Mouse (Mus musculus): ENCODE measurements around the gene Snx21. TPM values are rescaled to one million over a fixed set of nuclear protein-coding genes. Genes with fewer than 3 reads are reported as not detected.

Gene Snx21
- polyA plus RNA-seq, 1 experiment from 2014 or later, result 9.9 TPM

DNA sequence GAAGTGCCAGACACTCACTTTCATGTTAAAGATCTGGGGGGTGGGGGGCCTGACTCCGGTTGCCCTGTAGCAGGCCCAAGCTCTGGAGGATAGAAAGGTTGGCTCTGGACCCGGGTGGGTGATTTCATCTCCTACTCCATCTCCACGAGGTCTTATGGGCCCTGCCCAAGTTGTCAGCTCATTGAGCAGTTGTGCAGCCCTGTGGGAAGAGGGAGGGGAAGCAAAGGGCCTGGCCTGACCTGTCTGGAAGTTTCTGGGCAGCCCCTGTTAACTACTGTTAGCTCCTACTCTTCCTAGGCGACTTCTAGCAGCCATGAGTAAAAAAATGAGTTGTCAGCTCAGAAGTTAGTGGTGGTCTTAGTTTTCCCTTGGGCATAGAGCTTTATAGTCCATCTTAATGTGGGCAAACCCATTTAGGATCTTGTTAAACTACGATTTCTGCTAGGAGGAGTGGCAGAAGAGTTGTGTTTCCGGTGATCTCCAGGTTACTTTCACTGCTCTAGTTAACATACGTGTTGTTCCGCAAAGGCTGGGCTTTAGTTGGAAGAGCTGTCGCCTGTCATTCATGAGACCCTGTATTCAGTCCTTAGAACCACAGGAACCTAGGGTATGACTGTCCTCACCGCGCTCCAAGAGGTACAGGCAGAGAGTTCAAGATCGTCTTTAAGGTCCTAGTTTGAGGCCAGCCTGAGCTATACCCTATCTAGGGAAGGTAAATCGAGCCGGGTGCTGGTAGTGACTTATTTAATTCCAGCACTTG, 12.2 kb upstream of the Snx21 start:
- no peak overlapping the region for H3K4me2 ChIP-seq (ENCODE audit: low read depth, low read length)
- peaks cover 4% of the 10 kb centered on the region; the same call in 1 of the 2 replicates for H3K4me1 ChIP-seq (ENCODE audit: control insufficient read depth, insufficient read depth, low read length)
- no peaks in the 10 kb centered on the region for H3K27me3 ChIP-seq (ENCODE audit: control insufficient read depth, insufficient read depth, low read length)
- no peaks in the 10 kb centered on the region; the same call in 1 of the 2 replicates for H3K36me3 ChIP-seq (replicated peaks; ENCODE audit: control insufficient read depth, insufficient read depth, low read depth, low read length)
- no peak for DNase-seq (ENCODE audit: low spot score)
- no peak overlapping the region for H3K27ac ChIP-seq (replicated peaks; ENCODE audit: low read depth, low read length)
- 82% methylated on average over 14 of the region's 14 CpGs for WGBS
- no peak overlapping the region for H3K9ac ChIP-seq (replicated peaks; ENCODE audit: low read length)
- no peak overlapping the region for H3K4me3 ChIP-seq (ENCODE audit: low read depth, low read length)
- no peaks in the 10 kb centered on the region; the same call in 1 of the 2 replicates for H3K9me3 ChIP-seq (replicated peaks; ENCODE audit: control insufficient read depth, low read length)
- no peak for ATAC-seq (replicated peaks; ENCODE audit: insufficient number of reproducible peaks, low FRiP score, low TSS enrichment, low read depth)

DNA sequence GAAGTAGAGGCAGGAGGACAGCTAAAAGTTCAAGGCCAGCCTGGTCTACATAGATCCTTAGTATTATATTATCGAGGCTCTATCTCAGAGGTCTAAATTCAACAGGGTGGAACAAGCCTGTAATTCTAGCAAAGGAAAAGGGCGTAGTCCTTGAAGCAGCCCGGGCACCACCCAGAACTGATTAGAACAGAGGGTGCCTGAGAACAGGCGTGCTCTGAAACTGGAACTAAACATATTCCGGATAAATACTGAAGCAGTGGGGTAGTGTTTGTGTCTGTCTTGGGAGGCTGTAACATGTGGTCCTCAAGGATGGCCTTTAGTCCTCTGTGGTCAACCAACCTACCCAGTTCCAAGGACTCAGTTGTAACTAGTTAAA, 11.6 kb upstream of the Snx21 start:
- 84% methylated on average over 5 of the region's 5 CpGs for WGBS
- no peak for DNase-seq (ENCODE audit: low spot score)
- no peak overlapping the region for H3K9ac ChIP-seq (replicated peaks; ENCODE audit: low read length)

DNA sequence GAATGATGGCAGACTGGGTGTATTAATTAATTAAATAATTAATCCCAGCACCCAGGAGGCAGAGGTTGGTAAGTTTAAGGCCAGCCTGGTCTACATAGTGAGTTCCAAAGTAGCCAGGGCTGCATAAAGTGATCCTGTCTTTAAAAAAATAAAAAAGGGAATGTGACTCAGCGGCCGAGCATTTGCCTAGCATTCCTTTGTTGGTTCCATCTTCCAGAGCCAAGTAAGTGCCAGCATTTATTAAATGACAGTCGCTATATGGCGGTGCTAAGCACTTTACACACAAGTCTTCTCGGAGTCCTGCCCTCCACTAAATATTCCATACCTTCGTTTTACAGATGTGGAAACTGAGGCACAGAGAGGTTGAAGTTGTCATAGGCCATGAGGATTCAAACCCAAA, 9.5 kb upstream of the Snx21 start:
- DNase-seq (ENCODE audit: low spot score), result no peak
- WGBS, result 90% methylated on average over 6 of the region's 6 CpGs
- Histone ChIP-seq H3K27ac (replicated peaks; ENCODE audit: low read depth, low read length) (no peak overlapping the region), H3K27me3 (ENCODE audit: control insufficient read depth, insufficient read depth, low read length) (no peaks in the 10 kb centered on the region), H3K36me3 (replicated peaks; ENCODE audit: control insufficient read depth, insufficient read depth, low read depth, low read length) (no peaks in the 10 kb centered on the region; the same call in 1 of the 2 replicates), H3K9ac (replicated peaks; ENCODE audit: low read length) (no peak overlapping the region), H3K4me3 (ENCODE audit: low read depth, low read length) (no peak overlapping the region), H3K4me2 (ENCODE audit: low read depth, low read length) (no peak overlapping the region), H3K9me3 (replicated peaks; ENCODE audit: control insufficient read depth, low read length) (no peaks in the 10 kb centered on the region; the same call in 1 of the 2 replicates), H3K4me1 (ENCODE audit: control insufficient read depth, insufficient read depth, low read length) (peaks cover 4% of the 10 kb centered on the region; the same call in 1 of the 2 replicates)
- ATAC-seq (replicated peaks; ENCODE audit: insufficient number of reproducible peaks, low FRiP score, low TSS enrichment, low read depth), result no peak

More for the DNA sequence above, 11.6 kb upstream of the Snx21 start:
- Histone ChIP-seq H3K36me3 (replicated peaks; ENCODE audit: control insufficient read depth, insufficient read depth, low read depth, low read length) (no peaks in the 10 kb centered on the region; the same call in 1 of the 2 replicates), H3K4me3 (ENCODE audit: low read depth, low read length) (no peak overlapping the region), H3K4me2 (ENCODE audit: low read depth, low read length) (no peak overlapping the region), H3K9me3 (replicated peaks; ENCODE audit: control insufficient read depth, low read length) (no peaks in the 10 kb centered on the region; the same call in 1 of the 2 replicates), H3K27me3 (ENCODE audit: control insufficient read depth, insufficient read depth, low read length) (no peaks in the 10 kb centered on the region), H3K4me1 (ENCODE audit: control insufficient read depth, insufficient read depth, low read length) (peaks cover 4% of the 10 kb centered on the region; the same call in 1 of the 2 replicates), H3K27ac (replicated peaks; ENCODE audit: low read depth, low read length) (no peak overlapping the region)
- ATAC-seq (replicated peaks; ENCODE audit: insufficient number of reproducible peaks, low FRiP score, low TSS enrichment, low read depth), result no peak

DNA sequence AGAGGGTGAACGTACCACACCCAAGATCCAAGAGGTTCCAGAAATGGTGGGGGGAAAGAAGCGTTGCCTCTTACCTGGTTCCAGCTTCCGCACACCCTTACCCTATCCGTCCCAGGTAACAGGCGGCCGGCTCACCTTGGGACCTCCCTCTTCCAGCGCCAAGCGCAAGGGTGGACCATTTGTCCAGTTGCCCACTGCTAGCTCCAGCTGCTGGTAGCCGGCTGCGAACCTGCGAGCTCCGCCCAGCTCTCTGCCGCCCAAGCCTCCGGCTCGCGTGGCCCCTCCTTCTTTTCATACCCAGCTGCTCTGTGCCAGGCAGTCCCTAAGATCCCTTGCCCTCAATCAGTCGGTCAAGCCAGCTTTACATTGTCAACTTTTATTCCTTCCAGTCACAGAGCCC, 8.8 kb upstream of the Snx21 start:
- H3K4me3 ChIP-seq (ENCODE audit: low read depth, low read length), result no peak overlapping the region
- no peaks in the 10 kb centered on the region; the same call in 1 of the 2 replicates for H3K9me3 ChIP-seq (replicated peaks; ENCODE audit: control insufficient read depth, low read length)
- no peaks in the 10 kb centered on the region for H3K4me1 ChIP-seq (ENCODE audit: control insufficient read depth, insufficient read depth, low read length)
- no peak overlapping the region for H3K9ac ChIP-seq (replicated peaks; ENCODE audit: low read length)
- H3K36me3 ChIP-seq (replicated peaks; ENCODE audit: control insufficient read depth, insufficient read depth, low read depth, low read length), result no peaks in the 10 kb centered on the region
- ATAC-seq (replicated peaks; ENCODE audit: insufficient number of reproducible peaks, low FRiP score, low TSS enrichment, low read depth) (no peak), DNase-seq (ENCODE audit: low spot score) (no peak)
- H3K27me3 ChIP-seq (ENCODE audit: control insufficient read depth, insufficient read depth, low read length), result no peaks in the 10 kb centered on the region
- H3K4me2 ChIP-seq (ENCODE audit: low read depth, low read length), result no peak overlapping the region
- WGBS, result 64% methylated on average over 17 of the region's 17 CpGs
- H3K27ac ChIP-seq (replicated peaks; ENCODE audit: low read depth, low read length), result no peak overlapping the region

DNA sequence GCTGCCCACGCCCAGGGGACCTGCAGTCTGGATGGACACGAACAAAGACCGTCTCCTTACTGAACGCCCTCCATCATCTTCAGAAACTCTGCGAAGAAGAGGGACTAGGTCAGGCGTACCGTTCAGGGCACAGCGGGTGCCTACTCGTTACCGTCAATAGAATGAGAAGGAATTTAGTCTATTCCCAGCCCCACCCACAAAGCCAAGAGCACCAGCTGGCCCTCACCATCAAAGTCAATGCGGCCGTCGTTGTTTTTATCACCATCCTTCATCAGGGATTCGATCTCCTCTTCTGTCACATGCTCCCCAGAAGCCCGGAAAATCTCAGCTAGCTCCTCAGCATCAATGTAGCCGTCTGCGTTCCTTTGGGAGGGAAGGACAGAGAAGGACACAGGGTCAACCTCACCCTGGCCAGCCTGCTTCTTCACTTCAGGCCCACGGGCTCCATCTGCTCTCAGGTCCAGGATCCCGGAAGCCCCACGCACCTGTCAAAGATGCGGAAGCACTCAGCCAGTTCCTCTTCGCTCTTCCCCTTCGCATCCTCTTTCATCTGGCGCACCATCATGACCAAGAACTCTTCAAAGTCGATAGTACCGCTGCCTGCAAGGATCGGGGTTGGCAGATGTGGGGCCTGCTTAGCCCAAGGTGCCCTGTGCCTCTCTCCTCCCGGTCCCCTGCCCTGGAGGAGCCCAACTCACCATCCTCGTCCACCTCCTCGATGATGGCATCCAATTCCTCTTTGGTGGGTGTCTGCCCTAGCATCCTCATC, 8.2 kb upstream of the Snx21 start:
- Histone ChIP-seq H3K9ac (replicated peaks; ENCODE audit: low read length) (no peak overlapping the region), H3K36me3 (replicated peaks; ENCODE audit: control insufficient read depth, insufficient read depth, low read depth, low read length) (no peaks in the 10 kb centered on the region), H3K4me2 (ENCODE audit: low read depth, low read length) (no peak overlapping the region), H3K9me3 (replicated peaks; ENCODE audit: control insufficient read depth, low read length) (no peaks in the 10 kb centered on the region; the same call in 1 of the 2 replicates), H3K27ac (replicated peaks; ENCODE audit: low read depth, low read length) (no peak overlapping the region), H3K27me3 (ENCODE audit: control insufficient read depth, insufficient read depth, low read length) (no peaks in the 10 kb centered on the region), H3K4me3 (ENCODE audit: low read depth, low read length) (no peak overlapping the region), H3K4me1 (ENCODE audit: control insufficient read depth, insufficient read depth, low read length) (no peaks in the 10 kb centered on the region)
- DNase-seq (ENCODE audit: low spot score), result no peak
- WGBS, result 87% methylated on average over 30 of the region's 30 CpGs
- ATAC-seq (replicated peaks; ENCODE audit: insufficient number of reproducible peaks, low FRiP score, low TSS enrichment, low read depth), result no peak

DNA sequence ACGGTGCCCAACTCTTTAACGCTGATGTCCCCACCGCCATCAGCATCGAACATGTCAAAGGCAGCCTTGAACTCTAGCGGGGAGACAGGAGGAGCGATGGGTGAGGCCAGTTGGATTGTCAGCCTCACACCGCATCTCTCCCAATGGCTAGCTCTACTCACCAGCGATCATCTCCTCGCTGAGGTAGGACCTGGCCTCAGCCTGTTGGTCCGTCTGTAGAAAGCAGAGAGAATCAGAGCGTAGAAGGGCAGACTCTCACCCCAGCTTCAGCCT, 7.7 kb upstream of the Snx21 start:
- no peak overlapping the region for H3K4me3 ChIP-seq (ENCODE audit: low read depth, low read length)
- no peak overlapping the region for H3K27ac ChIP-seq (replicated peaks; ENCODE audit: low read depth, low read length)
- H3K4me1 ChIP-seq (ENCODE audit: control insufficient read depth, insufficient read depth, low read length), result no peaks in the 10 kb centered on the region
- ATAC-seq (replicated peaks; ENCODE audit: insufficient number of reproducible peaks, low FRiP score, low TSS enrichment, low read depth) (no peak), DNase-seq (ENCODE audit: low spot score) (no peak)
- no peaks in the 10 kb centered on the region; the same call in 1 of the 2 replicates for H3K9me3 ChIP-seq (replicated peaks; ENCODE audit: control insufficient read depth, low read length)
- H3K4me2 ChIP-seq (ENCODE audit: low read depth, low read length), result no peak overlapping the region
- WGBS, result 93% methylated on average over 11 of the region's 11 CpGs
- no peak overlapping the region for H3K9ac ChIP-seq (replicated peaks; ENCODE audit: low read length)
- H3K36me3 ChIP-seq (replicated peaks; ENCODE audit: control insufficient read depth, insufficient read depth, low read depth, low read length), result no peaks in the 10 kb centered on the region
- no peaks in the 10 kb centered on the region for H3K27me3 ChIP-seq (ENCODE audit: control insufficient read depth, insufficient read depth, low read length)

DNA sequence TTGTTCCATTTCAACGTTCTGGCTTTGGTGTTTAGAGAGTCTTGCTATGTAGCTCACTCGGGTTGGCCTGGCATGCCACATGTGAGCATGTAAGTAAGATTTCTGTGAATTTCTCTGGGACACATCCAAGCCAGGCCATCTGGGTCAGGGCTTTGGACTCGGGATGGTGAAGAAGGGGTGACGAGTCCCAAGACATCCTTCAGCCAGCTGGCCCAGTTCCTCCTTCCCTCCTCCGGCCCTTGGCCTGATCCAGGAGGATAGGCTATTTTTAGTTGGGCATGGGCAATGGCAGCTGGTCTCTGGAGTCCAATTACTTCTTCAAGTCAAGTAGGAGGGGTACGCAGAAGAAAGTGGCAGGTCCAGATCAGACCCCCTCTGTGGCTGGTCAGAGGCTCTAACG, 6.8 kb upstream of the Snx21 start:
- DNase-seq (ENCODE audit: low spot score) (no peak), ATAC-seq (replicated peaks; ENCODE audit: insufficient number of reproducible peaks, low FRiP score, low TSS enrichment, low read depth) (no peak)
- WGBS, result 78% methylated on average over 7 of the region's 7 CpGs
- H3K4me2 ChIP-seq (ENCODE audit: low read depth, low read length), result no peak overlapping the region
- no peak overlapping the region for H3K4me3 ChIP-seq (ENCODE audit: low read depth, low read length)
- H3K4me1 ChIP-seq (ENCODE audit: control insufficient read depth, insufficient read depth, low read length), result no peaks in the 10 kb centered on the region
- no peaks in the 10 kb centered on the region for H3K36me3 ChIP-seq (replicated peaks; ENCODE audit: control insufficient read depth, insufficient read depth, low read depth, low read length)
- H3K9ac ChIP-seq (replicated peaks; ENCODE audit: low read length), result no peak overlapping the region
- no peaks in the 10 kb centered on the region; the same call in 1 of the 2 replicates for H3K9me3 ChIP-seq (replicated peaks; ENCODE audit: control insufficient read depth, low read length)
- no peak overlapping the region for H3K27ac ChIP-seq (replicated peaks; ENCODE audit: low read depth, low read length)
- H3K27me3 ChIP-seq (ENCODE audit: control insufficient read depth, insufficient read depth, low read length), result no peaks in the 10 kb centered on the region

DNA sequence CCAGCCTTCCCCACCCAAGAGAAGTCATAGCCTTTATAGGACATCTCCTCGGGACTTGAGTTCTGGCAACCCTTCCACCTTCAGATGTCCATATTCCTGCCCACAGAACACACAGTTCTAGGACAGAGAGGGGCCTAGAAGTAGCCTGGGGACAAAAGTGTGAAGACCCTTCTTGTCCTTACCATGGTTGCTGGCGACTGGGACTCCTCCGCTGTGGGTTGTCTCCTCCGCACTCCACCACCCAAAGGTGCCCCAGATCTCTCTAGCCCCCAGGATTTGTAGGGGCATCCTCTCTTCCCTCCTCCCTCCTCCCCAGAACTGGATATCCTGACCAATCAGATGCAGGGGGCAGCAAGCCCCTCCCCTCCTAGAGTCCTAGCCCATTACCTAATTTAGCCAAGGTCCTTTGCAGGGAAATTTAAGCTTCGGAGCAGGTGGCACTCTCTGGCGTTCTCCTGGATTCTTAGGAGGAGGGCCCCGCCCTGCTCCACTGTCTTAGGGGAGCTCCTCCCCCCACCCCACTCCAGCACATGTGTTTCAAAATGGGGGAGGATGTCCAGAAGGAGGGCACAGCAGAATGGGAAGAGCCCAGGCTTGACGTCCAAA, 6.0 kb upstream of the Snx21 start, which contains the start of gene Tnnc2:
Gene Tnnc2 (minus strand): TSS at position 487 of the 606 bp plus-strand sequence.
- DNase-seq (ENCODE audit: low spot score) (no peak), ATAC-seq (replicated peaks; ENCODE audit: insufficient number of reproducible peaks, low FRiP score, low TSS enrichment, low read depth) (no peak)
- no peak within 1 kb of the TSS for H3K9ac ChIP-seq (replicated peaks; ENCODE audit: low read length)
- no peaks in the 10 kb centered on the region; the same call in 1 of the 2 replicates for H3K9me3 ChIP-seq (replicated peaks; ENCODE audit: control insufficient read depth, low read length)
- H3K27me3 ChIP-seq (ENCODE audit: control insufficient read depth, insufficient read depth, low read length), result no peaks in the 10 kb centered on the region
- no peak within 1 kb of the TSS for H3K4me3 ChIP-seq (ENCODE audit: low read depth, low read length)
- no peak within 1 kb of the TSS for H3K4me2 ChIP-seq (ENCODE audit: low read depth, low read length)
- WGBS, result 73% methylated on average over 8 of the region's 8 CpGs
- no peaks in the 10 kb centered on the region for H3K36me3 ChIP-seq (replicated peaks; ENCODE audit: control insufficient read depth, insufficient read depth, low read depth, low read length)
- H3K27ac ChIP-seq (replicated peaks; ENCODE audit: low read depth, low read length), result no peak within 1 kb of the TSS
- no peaks in the 10 kb centered on the region for H3K4me1 ChIP-seq (ENCODE audit: control insufficient read depth, insufficient read depth, low read length)

Measured in embryonic facial prominence, embryonic 11.5 days (tissue).